Mouse (Mus musculus) heart, postnatal 0 days (tissue): ENCODE data around the gene Gcgr. TPM values are rescaled to one million over a fixed set of nuclear protein-coding genes. Genes with fewer than 3 reads are reported as not detected.

Source experiments
- ATAC-seq: fragments of 200-750 bp; cut with Nextera tagmentation; 2 replicates; pipeline ENCODE4 v1.8.0; 2017; ENCODE audit warnings: low read depth, moderate number of reproducible peaks, moderate library complexity; ENCODE audit not compliant: insufficient read depth
- DNase-seq: peaks from one replicate; pipeline ENCODE4 v3.0.0-alpha.2; 2016; ENCODE audit warnings: low spot score
- H3K27ac ChIP-seq: fragments of 300-500 bp; sonication (generic); 2 replicates; pipeline ENCODE4 v1.5.1; 2014; ENCODE audit warnings: low read depth, mild to moderate bottlenecking
- H3K27me3 ChIP-seq: fragments of 300-500 bp; sonication (generic); 2 replicates; pipeline ENCODE4 v1.6.1; 2014; ENCODE audit warnings: low read length, mixed read lengths; ENCODE audit not compliant: control insufficient read depth, insufficient read depth
- H3K36me3 ChIP-seq: fragments of 300-500 bp; sonication (generic); replicated peaks from 2 replicates; pipeline ENCODE4 v1.6.1; 2014; ENCODE audit warnings: low read length, mixed read lengths; ENCODE audit not compliant: control insufficient read depth, insufficient read depth
- H3K4me1 ChIP-seq: fragments of 300-500 bp; sonication (generic); 2 replicates; pipeline ENCODE4 v1.6.1; 2014; ENCODE audit warnings: antibody characterized with exemption; ENCODE audit not compliant: control insufficient read depth, insufficient read depth
- H3K4me2 ChIP-seq: fragments of 300-500 bp; sonication (generic); 2 replicates; pipeline ENCODE4 v1.6.1; 2014; ENCODE audit warnings: low read depth, mild to moderate bottlenecking, low read length, moderate library complexity
- H3K4me3 ChIP-seq: fragments of 300-500 bp; sonication (generic); 2 replicates; pipeline ENCODE4 v1.5.1; 2014; ENCODE audit warnings: low read depth, low read length
- H3K9ac ChIP-seq: fragments of 300-500 bp; sonication (generic); replicated peaks from 2 replicates; pipeline ENCODE4 v1.6.1; 2014; ENCODE audit warnings: low read depth, low read length, mixed read lengths
- H3K9me3 ChIP-seq: fragments of 300-500 bp; sonication (generic); replicated peaks from 2 replicates; pipeline ENCODE4 v1.6.1; 2016; ENCODE audit warnings: low read length; ENCODE audit not compliant: control insufficient read depth
- CTCF ChIP-seq: IDR thresholded peaks from 2 replicates; pipeline ENCODE4 v1.5.1; 2016; ENCODE audit warnings: antibody characterized with exemption, control low read depth, low read depth
- EP300 ChIP-seq: IDR thresholded peaks from 2 replicates; pipeline ENCODE4 v1.6.1; 2016; ENCODE audit warnings: antibody characterized with exemption, low read depth
- WGBS: fragments of 180-500 bp; shearing (Covaris S2); extraction: QIAGEN DNeasy Blood & Tissue Kit; methylation state at CpG from one replicate; pipeline ENCODE4 v1.1.7; 2014; 5-methylcytosine and 5-hydroxymethylcytosine counted together
- polyA plus RNA-seq: library from polyadenylated mRNA; unstranded; fragments of >200 nt; fragmentation: Nextera tagmentation; extraction: Ambion mirVana; gene quantifications from 2 replicates; pipeline ENCODE4 v1.2.1, GENCODE M21; 2015
- total RNA-seq: library from RNA; depleted of rRNA; stranded (reverse); fragments of >200 nt; gene quantifications from 2 replicates; pipeline ENCODE4 v1.2.3, GENCODE M21; 2014; ENCODE audit warnings: low replicate concordance; rRNA removed

Gene Gcgr
- total RNA-seq, result 0.23 and 1.9 TPM in 2 replicates
- 0.81 and 1.3 TPM in 2 replicates for polyA plus RNA-seq

- peak within 1 kb of the TSS; percentile 47 for H3K4me3 ChIP-seq
- no peak within 1 kb of the TSS for H3K27ac ChIP-seq
- H3K4me1 ChIP-seq, result peaks cover 7% of the 10 kb centered on the region
- peak within 1 kb of the TSS; percentile 37; the same call in 1 of the 2 replicates for H3K9ac ChIP-seq
- H3K4me2 ChIP-seq, result peak within 1 kb of the TSS; percentile 66
- no peaks in the 10 kb centered on the region for H3K9me3 ChIP-seq
- peak; percentile 39; the same call in 1 of the 2 replicates for ATAC-seq
- WGBS, result 11% methylated on average over 43 of the region's 62 CpGs
- no peaks in the 10 kb centered on the region for H3K36me3 ChIP-seq
- no peak for DNase-seq
- peaks cover 62% of the 10 kb centered on the region for H3K27me3 ChIP-seq
- TF ChIP-seq CTCF (no peak), EP300 (no peak)
Measured at GRCm38 (mm10) chr11:120530085-120530964, at the start of gene Gcgr. Gene Gcgr (plus strand): TSS chr11:120530699.

- WGBS, result 73% methylated on average over 7 of the region's 7 CpGs
- Histone ChIP-seq H3K27me3 (no peaks in the 10 kb centered on the region), H3K27ac (peak overlapping the region; percentile 69; the same call in 1 of the 2 replicates), H3K4me3 (no peak overlapping the region), H3K4me2 (no peak overlapping the region; the same call in 1 of the 2 replicates), H3K9me3 (no peaks in the 10 kb centered on the region), H3K9ac (no peak overlapping the region), H3K36me3 (peaks cover 72% of the 10 kb centered on the region), H3K4me1 (peaks cover 12% of the 10 kb centered on the region)
- no peak for ATAC-seq
- no peak for DNase-seq
- TF ChIP-seq EP300, result no peak
Measured at GRCm38 (mm10) chr11:120483448-120483934, 47.0 kb upstream of the Gcgr start.

GRCm38 (mm10) chr11:120484265-120484981, 46.1 kb upstream of the Gcgr start, which contains the start of gene Mrpl12:
Gene Mrpl12 (plus strand): TSS chr11:120484613.
- under 1% methylated on average over 60 of the region's 60 CpGs for WGBS
- TF ChIP-seq CTCF (0 out of 2 replicates have a peak, but pooled peaks have one; percentile 0), EP300 (peak; percentile 88)
- Histone ChIP-seq H3K9ac (peak within 1 kb of the TSS; percentile 91), H3K4me3 (peak within 1 kb of the TSS; percentile 97), H3K27me3 (no peaks in the 10 kb centered on the region), H3K4me1 (peaks cover 12% of the 10 kb centered on the region), H3K27ac (peak within 1 kb of the TSS; percentile 81), H3K4me2 (peak within 1 kb of the TSS; percentile 84), H3K36me3 (peaks cover 70% of the 10 kb centered on the region), H3K9me3 (no peaks in the 10 kb centered on the region)
- peak; percentile 95 for ATAC-seq
- DNase-seq, result peak; percentile 96

GRCm38 (mm10) chr11:120485251-120485650, 45.2 kb upstream of the Gcgr start:
- peak overlapping the region; percentile 84 for H3K4me2 ChIP-seq
- TF ChIP-seq CTCF, result no peak
- no peak for TF ChIP-seq EP300
- H3K36me3 ChIP-seq, result peaks cover 61% of the 10 kb centered on the region
- peaks cover 12% of the 10 kb centered on the region for H3K4me1 ChIP-seq
- 6% methylated on average over 10 of the region's 10 CpGs for WGBS
- DNase-seq, result no peak
- H3K9ac ChIP-seq, result peak overlapping the region; percentile 91
- ATAC-seq, result no peak
- H3K27ac ChIP-seq, result peak overlapping the region; percentile 81
- peak overlapping the region; percentile 97 for H3K4me3 ChIP-seq
- H3K9me3 ChIP-seq, result no peaks in the 10 kb centered on the region
- no peaks in the 10 kb centered on the region for H3K27me3 ChIP-seq

- TF ChIP-seq EP300, result no peak
- TF ChIP-seq CTCF, result no peak
- no peaks in the 10 kb centered on the region for H3K27me3 ChIP-seq
- H3K36me3 ChIP-seq, result peaks cover 29% of the 10 kb centered on the region
- H3K4me2 ChIP-seq, result no peak overlapping the region
- peaks cover 32% of the 10 kb centered on the region for H3K4me1 ChIP-seq
- DNase-seq (no peak), ATAC-seq (no peak)
- no peak overlapping the region for H3K9ac ChIP-seq
- 70% methylated on average over 4 of the region's 4 CpGs for WGBS
- no peak overlapping the region for H3K4me3 ChIP-seq
- no peaks in the 10 kb centered on the region for H3K9me3 ChIP-seq
- H3K27ac ChIP-seq, result no peak overlapping the region
Measured at GRCm38 (mm10) chr11:120488516-120488915, 42.0 kb upstream of the Gcgr start.
